Comparison of ENCODE assay signal across 9 mouse cellular contexts in the genomic region with DNA sequence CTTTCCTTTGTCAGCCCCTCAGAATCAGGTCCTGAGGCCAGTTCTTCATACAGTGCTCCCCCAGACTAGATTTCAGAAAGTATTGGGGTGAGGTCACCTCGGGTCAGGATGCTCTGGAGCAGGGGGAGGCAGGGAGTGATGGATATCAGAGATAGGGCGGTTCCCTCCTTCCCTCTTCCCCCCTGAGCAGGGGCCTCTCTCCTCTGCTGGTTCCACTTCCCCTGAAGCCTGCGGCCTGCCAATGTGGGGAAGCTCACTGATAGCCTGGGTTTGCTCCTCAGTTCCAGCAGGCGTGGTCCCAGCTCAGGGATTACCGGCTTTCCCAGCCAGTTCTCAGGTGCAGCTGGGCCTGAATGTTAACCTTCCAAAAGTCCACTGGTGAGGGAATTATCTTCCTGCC. TPM values are rescaled to one million over a fixed set of nuclear protein-coding genes. Genes with fewer than 3 reads are reported as not detected.
DNase-seq lines count a peak whose midpoint lies in the region; ATAC-seq and TF ChIP-seq lines count a peak whose summit lies in the region.
"Had no signal": no experiment of that assay in that cellular context is flagged by ENCODE, and none has a peak within 500 bp of the region (broad histone marks: within the 10 kb centered on the region; RNA-seq: fewer than 3 reads in every experiment).

No protein-coding gene starts in this region.

- DNase-seq in kidney, postnatal 0 days (ENCODE audit: low spot score) = no peak
- no peak for DNase-seq in kidney, postnatal 36 days
- no peak for DNase-seq in forebrain, postnatal 0 days
- DNase-seq in B cell, adult 2 months = no peak

- TF ChIP-seq POLR2A in bone marrow, adult 2 months (IDR thresholded peaks at IDR 0.05; ENCODE audit: borderline replicate concordance, control insufficient read depth, low read depth, low read length) = no peak

- no peak overlapping the region for H3K27ac ChIP-seq in kidney, postnatal 0 days
- peak overlapping the region; percentile 73 for H3K27ac ChIP-seq in bone marrow, adult 2 months (ENCODE audit: control insufficient read depth, insufficient read depth, low read depth, low read length, poor library complexity)
- peak overlapping the region; percentile 99 for H3K27ac ChIP-seq in forebrain, postnatal 0 days (ENCODE audit: low read depth, low read length)
- H3K27ac ChIP-seq in liver, embryonic 12.5 days = peak overlapping the region; percentile 97
- peak overlapping the region; percentile 100 for H3K27ac ChIP-seq in stomach, embryonic 16.5 days (ENCODE audit: low read length)

- no peak for ATAC-seq in kidney, postnatal 0 days (replicated peaks; ENCODE audit: low FRiP score, low read depth)
- ATAC-seq in forebrain, postnatal 0 days = no peak
- no peak for ATAC-seq in liver, embryonic 12.5 days
- ATAC-seq in stomach, embryonic 16.5 days (ENCODE audit: insufficient read depth, low FRiP score) = no peak
- ATAC-seq in megakaryocyte-erythroid progenitor cell, adult 5-6 weeks (replicated peaks; ENCODE audit: low FRiP score, low TSS enrichment, poor library complexity, severe bottlenecking) = no peak

- 0 out of 2 replicates have a peak overlapping the region, but pooled peaks have one; percentile 13 for H3K9ac ChIP-seq in kidney, postnatal 0 days (ENCODE audit: low read depth, low read length)
- H3K9ac ChIP-seq in forebrain, postnatal 0 days = peak overlapping the region; percentile 72
- H3K9ac ChIP-seq in liver, embryonic 12.5 days = peak overlapping the region; percentile 92
- peak overlapping the region; percentile 88 for H3K9ac ChIP-seq in stomach, embryonic 16.5 days (ENCODE audit: low read length)

- no peaks in the 10 kb centered on the region for H3K9me3 ChIP-seq in kidney, postnatal 0 days (replicated peaks; ENCODE audit: low read length)
- no peaks in the 10 kb centered on the region for H3K9me3 ChIP-seq in forebrain, postnatal 0 days (ENCODE audit: low read length)
- H3K9me3 ChIP-seq in liver, embryonic 12.5 days (replicated peaks) = no peaks in the 10 kb centered on the region
- H3K9me3 ChIP-seq in stomach, embryonic 16.5 days (replicated peaks; ENCODE audit: control insufficient read depth, low read length) = no peaks in the 10 kb centered on the region

- peaks cover 37% of the 10 kb centered on the region for H3K36me3 ChIP-seq in kidney, postnatal 0 days (ENCODE audit: insufficient read depth, low read length)
- H3K36me3 ChIP-seq in forebrain, postnatal 0 days (ENCODE audit: insufficient read depth) = peaks cover 40% of the 10 kb centered on the region
- H3K36me3 ChIP-seq in liver, embryonic 12.5 days = peaks cover 40% of the 10 kb centered on the region
- H3K36me3 ChIP-seq in stomach, embryonic 16.5 days (ENCODE audit: control insufficient read depth, insufficient read depth, low read length) = peaks cover 25% of the 10 kb centered on the region

- WGBS in kidney, postnatal 0 days = 10% methylated on average over 5 of the region's 5 CpGs
- WGBS in bone marrow, adult 2 months = 5% methylated on average over 5 of the region's 5 CpGs
- 18% methylated on average over 5 of the region's 5 CpGs for WGBS in forebrain, postnatal 0 days
- WGBS in liver, embryonic 12.5 days (ENCODE audit: insufficient replicate concordance) = 6% methylated on average over 5 of the region's 5 CpGs
- 7% methylated on average over 5 of the region's 5 CpGs for WGBS in stomach, embryonic 16.5 days

- H3K4me1 ChIP-seq in kidney, postnatal 0 days (replicated peaks; ENCODE audit: insufficient read depth, low read length) = peaks cover 35% of the 10 kb centered on the region
- peaks cover 13% of the 10 kb centered on the region for H3K4me1 ChIP-seq in bone marrow, adult 2 months (ENCODE audit: control insufficient read depth, insufficient read depth, low read length)
- H3K4me1 ChIP-seq in forebrain, postnatal 0 days (ENCODE audit: insufficient read depth) = peaks cover 33% of the 10 kb centered on the region
- peaks cover 61% of the 10 kb centered on the region for H3K4me1 ChIP-seq in liver, embryonic 12.5 days
- H3K4me1 ChIP-seq in stomach, embryonic 16.5 days (ENCODE audit: control insufficient read depth, insufficient read depth, low read length) = peaks cover 43% of the 10 kb centered on the region

- H3K4me2 ChIP-seq in kidney, postnatal 0 days (ENCODE audit: low read length) = peak overlapping the region; percentile 88
- H3K4me2 ChIP-seq in forebrain, postnatal 0 days (ENCODE audit: low read depth) = peak overlapping the region; percentile 94
- H3K4me2 ChIP-seq in liver, embryonic 12.5 days = peak overlapping the region; percentile 99
- peak overlapping the region; percentile 83 for H3K4me2 ChIP-seq in stomach, embryonic 16.5 days (ENCODE audit: low read depth, low read length)

- H3K4me3 ChIP-seq in kidney, postnatal 0 days (replicated peaks; ENCODE audit: low read depth, low read length) = peak overlapping the region; percentile 71; the same call in 1 of the 2 replicates
- H3K4me3 ChIP-seq in bone marrow, adult 2 months (replicated peaks; ENCODE audit: control insufficient read depth, low read depth, low read length) = peak overlapping the region; percentile 76
- H3K4me3 ChIP-seq in forebrain, postnatal 0 days (ENCODE audit: low read depth, low read length) = peak overlapping the region; percentile 77
- H3K4me3 ChIP-seq in liver, embryonic 12.5 days = peak overlapping the region; percentile 83
- H3K4me3 ChIP-seq in stomach, embryonic 16.5 days (replicated peaks; ENCODE audit: low read length) = peak overlapping the region; percentile 65

- no peak for TF ChIP-seq CTCF in kidney, postnatal 0 days (IDR thresholded peaks at IDR 0.05; ENCODE audit: low read depth)
- TF ChIP-seq CTCF in bone marrow, adult 2 months (IDR thresholded peaks at IDR 0.05; ENCODE audit: control insufficient read depth, insufficient read depth, low read length) = no peak
- no peak for TF ChIP-seq CTCF in forebrain, postnatal 0 days (IDR thresholded peaks at IDR 0.05; ENCODE audit: low read depth)

- no peaks in the 10 kb centered on the region for H3K27me3 ChIP-seq in kidney, postnatal 0 days (ENCODE audit: insufficient read depth, low read length)
- no peaks in the 10 kb centered on the region for H3K27me3 ChIP-seq in forebrain, postnatal 0 days (ENCODE audit: insufficient read depth, low read length)
- no peaks in the 10 kb centered on the region for H3K27me3 ChIP-seq in liver, embryonic 12.5 days (replicated peaks)
- no peaks in the 10 kb centered on the region for H3K27me3 ChIP-seq in stomach, embryonic 16.5 days (ENCODE audit: control insufficient read depth, insufficient read depth, low read length)

RNA-seq across cellular contexts. Expression of a gene that starts 14.1 kb away (rescaled TPM):
- 144 and 152 TPM in 2 replicates for polyA plus RNA-seq in kidney, postnatal 0 days (2015; fragmentation: Nextera tagmentation; extraction: Ambion mirVana)
- 31.5 and 46.4 TPM in 2 replicates for polyA plus RNA-seq in bone marrow, adult 2 months (2011; ENCODE audit: insufficient read depth, insufficient read length, low replicate concordance, missing spikeins)
- total RNA-seq in forebrain, postnatal 0 days (2014; rRNA removed) = 407 and 461 TPM in 2 replicates
- polyA plus RNA-seq in forebrain, postnatal 0 days (2015; fragmentation: Nextera tagmentation; extraction: Ambion mirVana) = 517 and 583 TPM in 2 replicates
- 44.1 and 51.0 TPM in 2 replicates for polyA plus RNA-seq in liver, embryonic 12.5 days (2016; fragmentation: Nextera tagmentation; extraction: Ambion mirVana)
- polyA plus RNA-seq in stomach, embryonic 16.5 days (2015; fragmentation: Nextera tagmentation; extraction: Ambion mirVana) = 186 and 209 TPM in 2 replicates
- 22.0 and 23.2 TPM in 2 replicates for total RNA-seq in megakaryocyte-erythroid progenitor cell, adult 5-6 weeks (2014; fragmentation: Nextera tagmentation)
- total RNA-seq in megakaryocyte-erythroid progenitor cell, adult 5-6 weeks (2017) = 12.8 and 26.3 TPM in 2 replicates

RNA-seq across cellular contexts. Expression of a gene that starts 16.1 kb away (rescaled TPM):
- polyA plus RNA-seq in kidney, postnatal 0 days (2015; fragmentation: Nextera tagmentation; extraction: Ambion mirVana) = 22.0 and 23.3 TPM in 2 replicates
- 174 and 292 TPM in 2 replicates for polyA plus RNA-seq in bone marrow, adult 2 months (2011; ENCODE audit: insufficient read depth, insufficient read length, low replicate concordance, missing spikeins)
- 119 and 121 TPM in 2 replicates for total RNA-seq in forebrain, postnatal 0 days (2014; rRNA removed)
- polyA plus RNA-seq in forebrain, postnatal 0 days (2015; fragmentation: Nextera tagmentation; extraction: Ambion mirVana) = 25.4 and 31.3 TPM in 2 replicates
- 17.0 TPM in 2 replicates for polyA plus RNA-seq in liver, embryonic 12.5 days (2016; fragmentation: Nextera tagmentation; extraction: Ambion mirVana)
- polyA plus RNA-seq in stomach, embryonic 16.5 days (2015; fragmentation: Nextera tagmentation; extraction: Ambion mirVana) = 26.7 and 27.4 TPM in 2 replicates
- total RNA-seq in megakaryocyte-erythroid progenitor cell, adult 5-6 weeks (2014; fragmentation: Nextera tagmentation) = 125 and 134 TPM in 2 replicates
- 20.5 and 40.0 TPM in 2 replicates for total RNA-seq in megakaryocyte-erythroid progenitor cell, adult 5-6 weeks (2017)

RNA-seq across cellular contexts. Expression of a gene that starts 17.6 kb away (rescaled TPM):
- polyA plus RNA-seq in kidney, postnatal 0 days (2015; fragmentation: Nextera tagmentation; extraction: Ambion mirVana) = 0.21 and 0.26 TPM in 2 replicates
- not detected in 2 replicates for polyA plus RNA-seq in bone marrow, adult 2 months (2011; ENCODE audit: insufficient read depth, insufficient read length, low replicate concordance, missing spikeins)
- total RNA-seq in forebrain, postnatal 0 days (2014; rRNA removed) = 2.1 and 2.5 TPM in 2 replicates
- polyA plus RNA-seq in forebrain, postnatal 0 days (2015; fragmentation: Nextera tagmentation; extraction: Ambion mirVana) = 2.6 and 3.5 TPM in 2 replicates
- polyA plus RNA-seq in liver, embryonic 12.5 days (2016; fragmentation: Nextera tagmentation; extraction: Ambion mirVana) = 0.10 and 0.14 TPM in 2 replicates
- polyA plus RNA-seq in stomach, embryonic 16.5 days (2015; fragmentation: Nextera tagmentation; extraction: Ambion mirVana) = 0.49 and 0.57 TPM in 2 replicates
- not detected in 2 replicates for total RNA-seq in megakaryocyte-erythroid progenitor cell, adult 5-6 weeks (2014; fragmentation: Nextera tagmentation)
- total RNA-seq in megakaryocyte-erythroid progenitor cell, adult 5-6 weeks (2017) = not detected in 2 replicates
- polyA plus RNA-seq: small intestine, adult 2 months had no signal

RNA-seq across cellular contexts. Expression of a gene that starts 22.3 kb away (rescaled TPM):
- polyA plus RNA-seq in kidney, postnatal 0 days (2015; fragmentation: Nextera tagmentation; extraction: Ambion mirVana) = 0.23 and 0.50 TPM in 2 replicates
- polyA plus RNA-seq in bone marrow, adult 2 months (2011; ENCODE audit: insufficient read depth, insufficient read length, low replicate concordance, missing spikeins) = not detected in 2 replicates
- 55.9 and 63.2 TPM in 2 replicates for total RNA-seq in forebrain, postnatal 0 days (2014; rRNA removed)
- 46.7 and 68.0 TPM in 2 replicates for polyA plus RNA-seq in forebrain, postnatal 0 days (2015; fragmentation: Nextera tagmentation; extraction: Ambion mirVana)
- polyA plus RNA-seq in liver, embryonic 12.5 days (2016; fragmentation: Nextera tagmentation; extraction: Ambion mirVana) = 0.14 TPM in 2 replicates
- 0.57 and 0.66 TPM in 2 replicates for polyA plus RNA-seq in stomach, embryonic 16.5 days (2015; fragmentation: Nextera tagmentation; extraction: Ambion mirVana)
- not detected in 2 replicates for total RNA-seq in megakaryocyte-erythroid progenitor cell, adult 5-6 weeks (2014; fragmentation: Nextera tagmentation)
- not detected in 2 replicates for total RNA-seq in megakaryocyte-erythroid progenitor cell, adult 5-6 weeks (2017)

RNA-seq across cellular contexts. Expression of a gene that starts 33.1 kb away (rescaled TPM):
- polyA plus RNA-seq in kidney, postnatal 0 days (2015; fragmentation: Nextera tagmentation; extraction: Ambion mirVana) = 12.7 and 18.6 TPM in 2 replicates
- 6.8 and 14.6 TPM in 2 replicates for polyA plus RNA-seq in bone marrow, adult 2 months (2011; ENCODE audit: insufficient read depth, insufficient read length, low replicate concordance, missing spikeins)
- total RNA-seq in forebrain, postnatal 0 days (2014; rRNA removed) = 11.8 and 16.5 TPM in 2 replicates
- 3.7 and 4.5 TPM in 2 replicates for polyA plus RNA-seq in forebrain, postnatal 0 days (2015; fragmentation: Nextera tagmentation; extraction: Ambion mirVana)
- 6.5 and 7.5 TPM in 2 replicates for polyA plus RNA-seq in liver, embryonic 12.5 days (2016; fragmentation: Nextera tagmentation; extraction: Ambion mirVana)
- polyA plus RNA-seq in stomach, embryonic 16.5 days (2015; fragmentation: Nextera tagmentation; extraction: Ambion mirVana) = 6.9 and 11.0 TPM in 2 replicates
- total RNA-seq in megakaryocyte-erythroid progenitor cell, adult 5-6 weeks (2014; fragmentation: Nextera tagmentation) = 8.7 and 18.9 TPM in 2 replicates
- 6.2 and 8.6 TPM in 2 replicates for total RNA-seq in megakaryocyte-erythroid progenitor cell, adult 5-6 weeks (2017)

Comparison
In these comparisons a context has a peak if more than half of its experiments do, and no peak if none do; other contexts are left out.
1. H3K9ac ChIP-seq: peak in every context shown above with its lines; median percentile 92 in liver, embryonic 12.5 days; 88 in stomach, embryonic 16.5 days; 72 in forebrain, postnatal 0 days; 13 in kidney, postnatal 0 days.